Mouse (Mus musculus) stomach, postnatal 0 days (tissue): ENCODE measurements at regions not wholly inside any gene's neighbourhood (a gene's known extent, or its start where the extent isn't known, plus 50 kb on each side); places are given as distances from the start of the nearest gene placed in this dataset.

ENCODE experiments used
- ATAC-seq: fragments of 200-750 bp; cut with Nextera tagmentation; 2 replicates; pipeline ENCODE4 v1.8.0; 2017; ENCODE audit not compliant: low FRiP score, low TSS enrichment
- DNase-seq: peaks from one replicate; pipeline ENCODE4 v3.0.0-alpha.2; 2016; ENCODE audit warnings: low spot score
- H3K27ac ChIP-seq: fragments of 300-500 bp; sonication (generic); replicated peaks from 2 replicates; pipeline ENCODE4 v1.5.1; 2014; ENCODE audit warnings: mild to moderate bottlenecking, control low read depth
- H3K27me3 ChIP-seq: fragments of 300-500 bp; sonication (generic); 2 replicates; pipeline ENCODE4 v1.6.1; 2014; ENCODE audit warnings: low read length; ENCODE audit not compliant: control insufficient read depth, insufficient read depth
- H3K36me3 ChIP-seq: fragments of 300-500 bp; sonication (generic); 2 replicates; pipeline ENCODE4 v1.6.1; 2014; ENCODE audit warnings: low read length, mixed read lengths; ENCODE audit not compliant: control insufficient read depth, insufficient read depth
- H3K4me1 ChIP-seq: fragments of 300-500 bp; sonication (generic); replicated peaks from 2 replicates; pipeline ENCODE4 v1.6.1; 2014; ENCODE audit warnings: antibody characterized with exemption; ENCODE audit not compliant: control insufficient read depth, insufficient read depth
- H3K4me2 ChIP-seq: fragments of 300-500 bp; sonication (generic); replicated peaks from 2 replicates; pipeline ENCODE4 v1.6.1; 2014; ENCODE audit warnings: low read depth, mild to moderate bottlenecking, control low read depth, moderate library complexity
- H3K4me3 ChIP-seq: fragments of 300-500 bp; sonication (generic); 2 replicates; pipeline ENCODE4 v1.5.1; 2014; ENCODE audit warnings: low read depth, low read length, control low read depth
- H3K9ac ChIP-seq: fragments of 300-500 bp; sonication (generic); 2 replicates; pipeline ENCODE4 v1.6.1; 2014; ENCODE audit warnings: mild to moderate bottlenecking, low read length, control low read depth, mixed read lengths
- H3K9me3 ChIP-seq: fragments of 300-500 bp; sonication (generic); 2 replicates; pipeline ENCODE4 v1.6.1; 2016; ENCODE audit warnings: low read length; ENCODE audit not compliant: control insufficient read depth
- CTCF ChIP-seq: IDR thresholded peaks from 2 replicates; pipeline ENCODE4 v1.5.1; 2016; ENCODE audit warnings: antibody characterized with exemption, low read depth, mild to moderate bottlenecking, moderate library complexity
- EP300 ChIP-seq: optimal IDR thresholded peaks from 2 replicates; pipeline ENCODE3; 2016; ENCODE audit warnings: antibody characterized with exemption
- whole genome bisulfite sequencing: fragments of 180-500 bp; shearing (Covaris S2); extraction: QIAGEN DNeasy Blood & Tissue Kit; methylation state at CpG from one replicate; pipeline ENCODE4 v1.1.7; 2014; 5-methylcytosine and 5-hydroxymethylcytosine counted together

DNA sequence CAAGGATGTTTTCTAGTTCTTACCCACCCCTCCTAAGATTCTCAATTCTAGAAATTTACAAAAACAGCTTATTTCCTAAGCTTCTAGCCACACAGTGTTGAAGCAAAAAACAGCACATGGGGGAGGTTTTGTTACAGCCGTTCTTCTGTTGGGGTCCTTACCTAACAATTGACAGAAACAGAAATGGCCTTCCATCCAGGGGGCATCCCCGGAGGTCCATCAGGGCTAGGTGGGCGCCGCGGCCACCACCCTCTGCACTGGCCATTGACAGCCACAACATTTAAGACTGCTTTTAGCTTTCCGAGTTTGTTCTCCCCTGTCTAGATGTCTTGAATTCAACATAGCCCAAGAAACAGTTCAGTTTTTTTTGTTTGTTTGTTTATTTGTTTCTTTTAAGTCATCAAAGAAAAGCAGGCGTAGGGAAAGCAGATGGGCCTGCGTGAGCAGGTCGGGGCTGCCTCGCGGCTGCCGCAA, 482.3 kb downstream of the Prss52 start:
- Histone ChIP-seq H3K4me3 (peak overlapping the region; percentile 49; the same call in 1 of the 2 replicates), H3K4me2 (peak overlapping the region; percentile 69), H3K27me3 (peaks cover 17% of the 10 kb centered on the region; the same call in 1 of the 2 replicates), H3K9ac (no peak overlapping the region), H3K4me1 (no peaks in the 10 kb centered on the region), H3K36me3 (no peaks in the 10 kb centered on the region), H3K27ac (no peak overlapping the region), H3K9me3 (no peaks in the 10 kb centered on the region)
- no peak for ATAC-seq
- 12% methylated on average over 12 of the region's 12 CpGs for WGBS
- no peak for TF ChIP-seq CTCF
- no peak for TF ChIP-seq EP300
- no peak for DNase-seq

- DNase-seq (no peak), ATAC-seq (no peak; the same call in 1 of the 2 replicates)
- no peak for TF ChIP-seq CTCF
- no peak for TF ChIP-seq EP300
- H3K27me3 ChIP-seq = peaks cover 17% of the 10 kb centered on the region; the same call in 1 of the 2 replicates
- no peak overlapping the region for H3K27ac ChIP-seq
- H3K4me1 ChIP-seq = no peaks in the 10 kb centered on the region
- H3K4me3 ChIP-seq = peak overlapping the region; percentile 49
- WGBS = 1% methylated on average over 43 of the region's 58 CpGs
- H3K9ac ChIP-seq = no peak overlapping the region
- H3K9me3 ChIP-seq = no peaks in the 10 kb centered on the region
- H3K4me2 ChIP-seq = peak overlapping the region; percentile 69
- no peaks in the 10 kb centered on the region for H3K36me3 ChIP-seq
These were observed 483.0 kb downstream of the Prss52 start for GRCm38 (mm10) chr14:64586860-64587698.

- Histone ChIP-seq H3K27ac (no peak overlapping the region), H3K4me1 (no peaks in the 10 kb centered on the region), H3K27me3 (peaks cover 17% of the 10 kb centered on the region; the same call in 1 of the 2 replicates), H3K9ac (no peak overlapping the region), H3K4me2 (peak overlapping the region; percentile 69), H3K36me3 (no peaks in the 10 kb centered on the region), H3K9me3 (no peaks in the 10 kb centered on the region), H3K4me3 (peak overlapping the region; percentile 49)
- TF ChIP-seq EP300 (no peak), CTCF (no peak)
- DNase-seq (no peak), ATAC-seq (no peak)
- WGBS = under 1% methylated on average over 35 of the region's 40 CpGs
These were observed 483.8 kb downstream of the Prss52 start for GRCm38 (mm10) chr14:64587699-64588434.

DNA sequence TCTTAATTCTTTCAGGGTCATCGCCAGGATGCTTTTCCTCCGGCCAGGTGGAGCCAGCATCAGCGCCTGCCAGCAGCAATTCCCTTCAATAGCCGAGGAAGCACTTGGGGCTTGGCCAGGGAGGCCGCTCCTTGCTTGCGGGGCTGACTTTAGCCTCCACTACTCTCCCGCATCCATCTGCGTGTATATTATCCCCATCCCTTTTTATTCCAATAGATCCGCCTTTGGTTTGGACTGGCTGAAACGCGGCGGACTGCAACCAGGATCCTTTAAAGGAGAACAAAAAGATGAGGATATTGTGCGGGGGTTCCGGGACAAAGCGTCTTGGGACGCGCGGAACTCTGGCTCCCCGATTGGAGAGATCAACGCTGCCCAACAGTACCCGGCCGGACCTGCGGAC, 484.5 kb downstream of the Prss52 start:
- Histone ChIP-seq H3K4me2 (no peak overlapping the region), H3K4me3 (no peak overlapping the region), H3K4me1 (no peaks in the 10 kb centered on the region), H3K27ac (no peak overlapping the region), H3K27me3 (peaks cover 15% of the 10 kb centered on the region; the same call in 1 of the 2 replicates), H3K9ac (no peak overlapping the region), H3K9me3 (no peaks in the 10 kb centered on the region), H3K36me3 (no peaks in the 10 kb centered on the region)
- TF ChIP-seq CTCF = no peak
- TF ChIP-seq EP300 = no peak
- DNase-seq (no peak), ATAC-seq (no peak)
- WGBS = 4% methylated on average over 23 of the region's 23 CpGs

- H3K36me3 ChIP-seq = no peaks in the 10 kb centered on the region
- H3K27ac ChIP-seq = no peak overlapping the region
- 0% methylated on average over 2 of the region's 2 CpGs for WGBS
- no peak for TF ChIP-seq CTCF
- no peak for TF ChIP-seq EP300
- DNase-seq (no peak), ATAC-seq (no peak)
- no peaks in the 10 kb centered on the region for H3K4me1 ChIP-seq
- H3K9ac ChIP-seq = no peak overlapping the region
- no peak overlapping the region; the same call in 1 of the 2 replicates for H3K4me3 ChIP-seq
- no peak overlapping the region for H3K4me2 ChIP-seq
- no peaks in the 10 kb centered on the region for H3K9me3 ChIP-seq
- peaks cover 15% of the 10 kb centered on the region; the same call in 1 of the 2 replicates for H3K27me3 ChIP-seq
These were observed 485.0 kb downstream of the Prss52 start for GRCm38 (mm10) chr14:64589126-64589525.
